Mouse (Mus musculus) hindbrain, embryonic 12.5 days (tissue): ENCODE results near the gene Inpp5f. TPM values are rescaled to one million over a fixed set of nuclear protein-coding genes. Genes with fewer than 3 reads are reported as not detected.
A peak's percentile ranks its signal among the peaks of the same experiment; 100 is the strongest.

Source experiments
- ATAC-seq: fragments of 200-750 bp; cut with Nextera tagmentation; 2 replicates; pipeline ENCODE4 v1.8.0; 2017; ENCODE audit warnings: moderate TSS enrichment; ENCODE audit not compliant: low FRiP score
- H3K27ac ChIP-seq: fragments of 300-500 bp; sonication (generic); 2 replicates; pipeline ENCODE4 v1.5.1; 2016; ENCODE audit warnings: mild to moderate bottlenecking
- H3K27me3 ChIP-seq: fragments of 300-500 bp; sonication (generic); 2 replicates; pipeline ENCODE4 v1.6.1; 2016; ENCODE audit warnings: mild to moderate bottlenecking
- H3K36me3 ChIP-seq: fragments of 300-500 bp; sonication (generic); 2 replicates; pipeline ENCODE4 v1.6.1; 2016; ENCODE audit warnings: mild to moderate bottlenecking
- H3K4me1 ChIP-seq: fragments of 300-500 bp; sonication (generic); 2 replicates; pipeline ENCODE4 v1.6.1; 2016
- H3K4me2 ChIP-seq: fragments of 300-500 bp; sonication (generic); replicated peaks from 2 replicates; pipeline ENCODE4 v1.6.1; 2016; ENCODE audit warnings: mild to moderate bottlenecking
- H3K4me3 ChIP-seq: fragments of 300-500 bp; sonication (generic); 2 replicates; pipeline ENCODE4 v1.5.1; 2016; ENCODE audit warnings: mild to moderate bottlenecking
- H3K9ac ChIP-seq: fragments of 300-500 bp; sonication (generic); 2 replicates; pipeline ENCODE4 v1.6.1; 2016; ENCODE audit warnings: mild to moderate bottlenecking, moderate library complexity
- H3K9me3 ChIP-seq: fragments of 300-500 bp; sonication (generic); replicated peaks from 2 replicates; pipeline ENCODE4 v1.6.1; 2016; ENCODE audit warnings: mild to moderate bottlenecking
- WGBS: fragments of 180-500 bp; shearing (Covaris S2); methylation state at CpG from one replicate; pipeline ENCODE4 v1.1.7; 2016; 5-methylcytosine and 5-hydroxymethylcytosine counted together
- polyA plus RNA-seq: library from polyadenylated mRNA; unstranded; fragments of >200 nt; fragmentation: Nextera tagmentation; extraction: Ambion mirVana; gene quantifications from 2 replicates; pipeline ENCODE4 v1.2.1, GENCODE M21; 2016

Inpp5f gene
- polyA plus RNA-seq, 1 experiment from 2014 or later = 140 TPM

GRCm38 (mm10) chr7:128728738-128729137, 117.6 kb downstream of the Inpp5f start:
- ATAC-seq = no peak
- Histone ChIP-seq H3K27ac (no peak overlapping the region), H3K9ac (no peak overlapping the region), H3K4me3 (no peak overlapping the region), H3K4me2 (no peak overlapping the region), H3K36me3 (0 out of 2 replicates have a peak, but pooled peaks cover 3% of the 10 kb centered on the region), H3K9me3 (no peaks in the 10 kb centered on the region), H3K27me3 (no peaks in the 10 kb centered on the region), H3K4me1 (peaks cover 7% of the 10 kb centered on the region)
- 92% methylated on average over 10 of the region's 10 CpGs for WGBS

GRCm38 (mm10) chr7:128731585-128731984, 120.5 kb downstream of the Inpp5f start:
- 79% methylated on average over 2 of the region's 2 CpGs for WGBS
- H3K4me1 ChIP-seq = peaks cover 4% of the 10 kb centered on the region
- H3K9me3 ChIP-seq = no peaks in the 10 kb centered on the region
- no peak overlapping the region for H3K27ac ChIP-seq
- no peak for ATAC-seq
- no peak overlapping the region for H3K4me2 ChIP-seq
- no peak overlapping the region for H3K9ac ChIP-seq
- no peak overlapping the region for H3K4me3 ChIP-seq
- no peaks in the 10 kb centered on the region for H3K36me3 ChIP-seq
- no peaks in the 10 kb centered on the region for H3K27me3 ChIP-seq

- no peak overlapping the region for H3K27ac ChIP-seq
Measured at GRCm38 (mm10) chr7:128738041-128738440, 126.9 kb downstream of the Inpp5f start.

GRCm38 (mm10) chr7:128739116-128739461, 128.0 kb downstream of the Inpp5f start:
- Histone ChIP-seq H3K27me3 (peaks cover 7% of the 10 kb centered on the region; the same call in 1 of the 2 replicates), H3K9ac (peak overlapping the region; percentile 97), H3K4me1 (peaks cover 19% of the 10 kb centered on the region), H3K9me3 (no peaks in the 10 kb centered on the region), H3K4me2 (peak overlapping the region; percentile 89), H3K36me3 (no peaks in the 10 kb centered on the region), H3K4me3 (peak overlapping the region; percentile 98), H3K27ac (no peak overlapping the region)
- ATAC-seq = no peak
- WGBS = 3% methylated on average over 15 of the region's 15 CpGs

More at GRCm38 (mm10) chr7:128738041-128738440, 126.9 kb downstream of the Inpp5f start:
- Histone ChIP-seq H3K9me3 (no peaks in the 10 kb centered on the region), H3K36me3 (no peaks in the 10 kb centered on the region), H3K4me1 (peaks cover 18% of the 10 kb centered on the region), H3K4me3 (no peak overlapping the region), H3K9ac (0 out of 2 replicates have a peak overlapping the region, but pooled peaks have one; percentile 8), H3K27me3 (peaks cover 3% of the 10 kb centered on the region; the same call in 1 of the 2 replicates), H3K4me2 (peak overlapping the region; percentile 89)
- ATAC-seq = no peak
- 83% methylated on average over 5 of the region's 5 CpGs for WGBS

GRCm38 (mm10) chr7:128739462-128740277, 128.5 kb downstream of the Inpp5f start:
- WGBS = under 1% methylated on average over 48 of the region's 80 CpGs
- H3K4me2 ChIP-seq = peak overlapping the region; percentile 89
- peak; percentile 66 for ATAC-seq
- no peaks in the 10 kb centered on the region for H3K9me3 ChIP-seq
- H3K4me1 ChIP-seq = peaks cover 20% of the 10 kb centered on the region
- peak overlapping the region; percentile 98 for H3K4me3 ChIP-seq
- H3K27ac ChIP-seq = peak overlapping the region; percentile 92
- no peaks in the 10 kb centered on the region for H3K36me3 ChIP-seq
- H3K27me3 ChIP-seq = peaks cover 7% of the 10 kb centered on the region; the same call in 1 of the 2 replicates
- peak overlapping the region; percentile 97 for H3K9ac ChIP-seq

GRCm38 (mm10) chr7:128740334-128740733, 129.2 kb downstream of the Inpp5f start, which contains the start of gene Mcmbp:
Mcmbp (minus strand) TSS chr7:128740495.
- peak; percentile 85 for ATAC-seq

GRCm38 (mm10) chr7:128743898-128744297, 132.8 kb downstream of the Inpp5f start:
- WGBS = 71% methylated on average over 2 of the region's 2 CpGs
- H3K36me3 ChIP-seq = no peaks in the 10 kb centered on the region
- ATAC-seq = no peak
- peak overlapping the region; percentile 88; the same call in 1 of the 2 replicates for H3K4me3 ChIP-seq
- no peak overlapping the region for H3K27ac ChIP-seq
- peaks cover 29% of the 10 kb centered on the region for H3K4me1 ChIP-seq
- H3K9ac ChIP-seq = 0 out of 2 replicates have a peak overlapping the region, but pooled peaks have one; percentile 27
- H3K4me2 ChIP-seq = peak overlapping the region; percentile 91
- peaks cover 7% of the 10 kb centered on the region; the same call in 1 of the 2 replicates for H3K27me3 ChIP-seq
- no peaks in the 10 kb centered on the region for H3K9me3 ChIP-seq

More at GRCm38 (mm10) chr7:128740334-128740733, 129.2 kb downstream of the Inpp5f start, which contains the start of gene Mcmbp:
- Histone ChIP-seq H3K4me2 (peak within 1 kb of the TSS; percentile 89), H3K4me3 (peak within 1 kb of the TSS; percentile 98), H3K9me3 (no peaks in the 10 kb centered on the region), H3K4me1 (peaks cover 21% of the 10 kb centered on the region), H3K9ac (peak within 1 kb of the TSS; percentile 97), H3K27ac (peak within 1 kb of the TSS; percentile 92), H3K27me3 (peaks cover 7% of the 10 kb centered on the region; the same call in 1 of the 2 replicates), H3K36me3 (no peaks in the 10 kb centered on the region)
- WGBS = under 1% methylated on average over 29 of the region's 35 CpGs

GRCm38 (mm10) chr7:128744684-128745485, 133.8 kb downstream of the Inpp5f start, which contains the start of gene Sec23ip:
Sec23ip (plus strand) TSS chr7:128744943.
- H3K9ac ChIP-seq = peak within 1 kb of the TSS; percentile 87
- H3K9me3 ChIP-seq = no peaks in the 10 kb centered on the region
- under 1% methylated on average over 55 of the region's 55 CpGs for WGBS
- H3K4me2 ChIP-seq = peak within 1 kb of the TSS; percentile 91
- peak within 1 kb of the TSS; percentile 70 for H3K27ac ChIP-seq
- H3K36me3 ChIP-seq = peaks cover 1% of the 10 kb centered on the region
- ATAC-seq = peak; percentile 90
- H3K4me3 ChIP-seq = peak within 1 kb of the TSS; percentile 88
- H3K4me1 ChIP-seq = peaks cover 26% of the 10 kb centered on the region
- peaks cover 7% of the 10 kb centered on the region; the same call in 1 of the 2 replicates for H3K27me3 ChIP-seq

Other genes with a start within 250 kb of the Inpp5f start
- 13.5 and 16.7 TPM in 2 replicates for gene Rgs10, start 192.6 kb upstream of the Inpp5f start, polyA plus RNA-seq
- 35.3 and 38.3 TPM in 2 replicates for gene Tial1, start 149.6 kb upstream of the Inpp5f start, polyA plus RNA-seq
- gene Bag3, start 87.7 kb upstream of the Inpp5f start, polyA plus RNA-seq = 5.6 and 6.4 TPM in 2 replicates
- 68.9 and 70.4 TPM in 2 replicates for gene Mcmbp, start 129.2 kb downstream of the Inpp5f start, polyA plus RNA-seq
- 43.9 and 44.3 TPM in 2 replicates for gene Sec23ip, start 133.6 kb downstream of the Inpp5f start, polyA plus RNA-seq